Mouse (Mus musculus) thymus, postnatal 10 days (tissue): Measurements from ENCODE around the gene Tmcc3.

ENCODE experiments used
- DNase-seq, 2 experiments: peaks; one replicate each; pipeline ENCODE4 v3.0.0; 2021; ENCODE audit warnings: low spot score in 2 of 2

Gene Tmcc3

GRCm38 (mm10) chr10:94415950-94416844 lies 104.4 kb downstream of the Tmcc3 start:
- DNase-seq: no peak

- no peak for DNase-seq
Observed at GRCm38 (mm10) chr10:94417643-94418042, 105.9 kb downstream of the Tmcc3 start.

DNA sequence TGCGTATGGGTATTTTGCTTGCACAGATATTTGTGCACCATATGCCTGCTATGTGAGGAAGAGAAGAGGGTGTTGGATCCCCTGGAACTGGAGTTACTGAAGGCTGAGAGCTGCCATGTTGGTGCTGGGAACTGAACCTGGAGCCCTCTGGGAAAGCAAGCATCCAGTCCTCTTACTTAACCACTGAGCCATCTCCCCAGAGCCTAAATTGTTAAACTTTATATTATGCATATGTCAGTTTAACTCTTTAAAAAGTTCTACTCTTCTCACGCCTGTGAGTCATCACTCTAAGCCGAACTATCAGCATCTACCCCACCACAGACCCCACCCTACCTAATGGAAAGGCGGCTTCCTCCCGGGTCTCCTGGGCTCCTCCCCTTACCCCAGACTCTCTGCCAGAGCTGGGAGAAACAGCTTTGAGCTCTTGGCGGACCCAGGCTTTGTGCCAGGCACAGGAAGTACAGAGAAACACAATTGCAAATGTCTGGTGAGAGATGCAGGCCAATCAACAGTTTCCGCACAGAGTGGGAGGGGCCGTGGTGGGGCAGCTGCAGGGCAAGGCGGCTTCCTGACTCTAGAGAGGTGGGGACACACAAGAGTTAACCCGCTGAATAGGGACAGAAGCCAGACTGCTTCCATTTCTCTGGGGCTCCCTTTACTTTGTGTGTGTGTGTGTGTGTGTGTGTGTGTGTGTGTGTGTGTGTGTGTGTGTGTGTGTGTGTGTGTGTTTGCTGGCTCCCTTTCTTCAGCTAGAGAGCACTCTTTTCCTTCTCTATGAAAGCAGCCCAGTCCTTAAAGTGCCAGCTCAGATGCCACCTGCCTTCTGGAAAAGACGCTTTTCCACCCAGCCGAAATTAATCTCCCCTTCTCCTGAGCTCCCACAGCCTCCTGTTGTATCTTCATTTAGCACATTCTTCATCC lies 114.5 kb downstream of the Tmcc3 start:
- peak; percentile 88 to 92 for DNase-seq

GRCm38 (mm10) chr10:94426921-94427270 lies 115.1 kb downstream of the Tmcc3 start:
- no peak for DNase-seq

DNA sequence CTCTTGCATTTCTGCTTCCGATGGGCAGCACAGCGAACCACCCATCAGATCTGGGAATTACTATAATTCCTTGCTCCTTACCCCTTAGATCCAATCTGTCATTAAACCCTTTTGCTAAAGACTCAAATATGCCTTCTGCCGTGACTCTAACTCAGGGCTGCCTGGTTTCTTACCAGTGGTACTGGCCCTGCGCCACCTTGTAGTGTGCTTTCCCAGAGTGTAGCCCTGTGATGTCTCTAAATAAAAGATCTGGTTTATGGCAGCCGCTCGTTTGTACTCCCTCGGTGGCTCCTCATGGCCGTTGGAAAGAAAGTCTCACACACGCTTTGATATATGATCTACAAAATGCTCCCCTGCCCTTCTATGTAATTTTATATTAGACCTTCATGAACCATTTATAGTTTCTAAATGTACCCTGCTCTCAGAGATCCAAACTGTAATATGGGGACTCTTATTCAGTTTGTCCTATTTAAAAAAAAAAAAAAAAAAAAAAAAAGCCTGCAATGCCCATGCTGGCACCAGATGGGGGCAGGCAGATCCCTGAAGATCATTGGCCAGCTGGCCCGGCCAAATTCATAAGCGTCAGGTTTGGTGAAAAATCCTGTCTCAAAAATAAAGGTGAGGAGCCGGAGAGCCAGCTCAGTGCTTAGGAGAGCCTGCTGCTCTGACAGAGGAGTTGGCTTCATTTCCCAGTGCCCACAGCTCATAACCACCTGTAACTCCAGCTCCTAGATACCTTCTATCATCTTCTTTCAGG lies 116.6 kb downstream of the Tmcc3 start:
- no peak for DNase-seq

DNA sequence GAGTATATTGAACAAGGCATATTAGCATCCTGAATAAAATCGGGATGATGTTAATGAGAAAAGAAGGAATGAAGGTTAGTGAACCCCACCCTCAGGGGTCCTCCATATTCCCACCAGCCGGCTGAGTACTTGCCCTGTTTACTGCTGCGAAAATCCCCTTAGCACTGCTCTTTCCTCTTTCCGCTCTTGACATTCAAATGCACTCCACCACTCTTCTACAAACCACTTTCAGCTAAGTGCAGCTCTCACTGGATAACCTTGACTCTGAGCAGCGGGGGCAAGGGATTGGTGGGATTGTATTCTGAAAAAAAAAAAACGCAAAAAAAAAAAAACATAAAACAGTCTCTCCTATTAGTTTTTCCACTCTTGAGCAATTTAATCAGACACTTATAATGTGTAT lies 118.8 kb downstream of the Tmcc3 start:
- no peak for DNase-seq

GRCm38 (mm10) chr10:94432933-94433332 lies 121.2 kb downstream of the Tmcc3 start:
- DNase-seq: no peak

DNA sequence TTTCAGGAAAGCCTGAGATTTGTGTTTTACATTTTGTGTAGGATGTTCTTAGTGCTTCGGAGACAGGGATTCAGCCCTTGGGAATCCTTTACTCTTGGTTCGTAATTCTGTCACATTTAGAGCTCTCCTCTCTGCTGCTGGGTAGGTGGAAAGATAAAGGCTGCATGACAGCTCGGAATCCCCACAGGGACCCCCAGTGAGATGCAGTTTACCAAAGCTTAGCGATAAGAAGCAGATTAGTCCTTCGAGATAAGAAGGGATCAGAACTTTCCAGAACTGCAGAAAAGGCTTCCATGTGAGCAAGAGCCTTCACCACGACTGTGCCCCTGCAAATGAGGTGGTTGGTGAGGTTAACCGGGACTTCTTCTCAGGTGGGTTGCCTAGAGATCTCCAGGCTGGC lies 122.2 kb downstream of the Tmcc3 start:
- DNase-seq: no peak

- DNase-seq: no peak
Observed at GRCm38 (mm10) chr10:94442725-94443124, 131.0 kb downstream of the Tmcc3 start.

GRCm38 (mm10) chr10:94443453-94443852 lies 131.7 kb downstream of the Tmcc3 start:
- no peak for DNase-seq

DNA sequence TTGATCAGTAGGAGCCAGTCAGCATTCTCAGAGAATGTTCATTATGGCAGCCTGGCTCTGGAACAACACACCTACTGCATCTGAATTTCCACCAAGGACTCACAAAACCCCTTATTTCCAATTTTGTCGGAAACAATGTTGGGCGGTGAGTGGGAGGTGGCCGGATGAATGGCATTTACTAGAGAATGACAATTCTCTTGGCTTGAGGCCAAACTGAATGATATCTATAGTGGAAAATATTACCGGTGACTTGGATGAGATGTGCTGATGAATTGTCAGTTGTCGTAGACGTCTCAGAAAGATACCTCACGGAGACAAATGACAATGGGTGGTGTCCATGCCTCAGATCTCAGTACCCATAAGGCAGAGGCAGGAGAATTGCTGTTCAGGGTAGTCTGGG lies 133.4 kb downstream of the Tmcc3 start:
- no peak for DNase-seq

DNA sequence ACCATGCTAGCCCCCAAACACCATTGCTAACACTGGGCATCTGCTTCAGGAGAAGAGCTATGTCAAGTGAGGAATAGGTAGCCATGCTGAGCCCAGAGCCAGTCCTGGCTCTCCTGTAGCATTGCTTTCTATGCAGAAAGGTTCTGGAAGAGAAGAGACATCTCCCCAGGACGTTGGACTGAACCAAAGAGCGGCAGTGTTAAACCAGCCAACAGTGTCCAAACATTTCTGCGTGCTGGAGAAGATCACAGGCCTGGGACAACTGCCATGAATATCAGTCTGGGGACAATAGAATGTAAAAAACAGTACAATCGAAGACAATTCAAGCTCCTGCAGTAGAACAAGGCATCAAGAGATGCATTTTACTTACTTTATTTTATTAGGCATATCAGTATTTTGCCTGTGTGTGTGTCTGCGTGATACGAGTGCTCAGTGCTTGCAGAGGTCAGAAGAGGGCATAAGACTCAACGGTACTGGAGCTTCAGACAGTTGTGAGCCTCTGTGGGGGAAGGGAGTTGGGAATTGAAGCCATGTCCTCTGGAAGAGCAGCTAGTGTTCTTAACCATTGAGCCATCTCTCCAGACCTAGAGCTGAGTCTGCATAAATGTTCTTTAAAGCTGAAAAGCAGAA lies 134.7 kb downstream of the Tmcc3 start:
- no peak for DNase-seq

GRCm38 (mm10) chr10:94449676-94450075 lies 137.9 kb downstream of the Tmcc3 start:
- DNase-seq: no peak

- no peak for DNase-seq
Observed at GRCm38 (mm10) chr10:94450781-94451180, 139.0 kb downstream of the Tmcc3 start.

- no peak for DNase-seq
Observed at GRCm38 (mm10) chr10:94457454-94457853, 145.7 kb downstream of the Tmcc3 start.

- no peak for DNase-seq
Observed at GRCm38 (mm10) chr10:94458690-94459089, 146.9 kb downstream of the Tmcc3 start.

GRCm38 (mm10) chr10:94461378-94461777 lies 149.6 kb downstream of the Tmcc3 start:
- DNase-seq: peak in 1 of 2 experiments; percentile 36

DNA sequence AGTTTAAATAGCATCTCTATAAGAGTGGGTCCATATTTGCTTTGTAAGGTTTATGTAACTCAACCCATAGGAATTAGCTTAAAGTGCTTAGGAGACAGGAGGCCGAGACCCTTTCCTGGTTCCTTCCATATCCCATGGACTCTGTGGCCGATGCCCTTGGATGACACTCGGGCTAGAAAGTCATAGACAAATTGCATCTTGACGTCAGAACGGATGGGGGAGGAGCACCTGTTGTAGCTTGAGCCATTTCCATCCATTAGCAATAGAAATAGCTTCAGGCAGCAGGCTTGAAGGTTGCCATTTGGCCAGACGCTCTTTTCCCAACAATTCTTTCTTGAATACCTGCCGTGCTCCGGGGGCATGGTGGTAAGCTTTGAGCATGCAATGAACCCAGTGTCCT lies 150.1 kb downstream of the Tmcc3 start:
- DNase-seq: no peak

DNA sequence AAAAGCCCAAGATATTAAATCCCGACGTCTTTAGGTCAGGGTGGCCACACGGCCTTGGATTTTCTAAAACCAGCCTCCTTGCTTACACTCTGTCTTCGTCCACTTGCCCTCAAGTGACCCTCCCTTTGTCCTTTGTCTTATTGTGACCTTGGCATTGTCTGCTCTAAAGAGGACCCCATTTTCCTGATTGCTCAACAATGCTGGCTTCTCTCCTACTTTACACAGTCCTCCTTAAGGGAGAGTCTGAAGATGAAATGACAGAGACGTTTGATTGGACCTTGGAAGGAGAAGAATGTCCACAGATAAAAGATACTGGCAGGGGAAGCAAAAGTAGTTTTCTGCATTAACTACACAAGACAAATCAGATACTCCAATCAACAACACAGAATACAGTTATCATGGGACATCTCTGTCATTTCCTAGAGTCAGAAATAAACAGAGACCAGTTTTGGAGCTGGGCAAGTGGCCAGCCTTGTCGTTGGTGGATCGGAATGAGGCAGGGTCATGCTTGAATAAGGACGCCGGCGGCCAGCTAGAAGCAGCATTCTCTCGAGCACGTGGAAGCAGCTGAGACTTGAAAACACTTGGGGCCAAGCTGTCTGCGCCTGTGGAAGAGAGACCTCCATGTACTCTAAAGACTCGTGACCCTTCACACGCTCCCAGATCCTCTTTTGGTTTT lies 150.8 kb downstream of the Tmcc3 start:
- DNase-seq: no peak

DNA sequence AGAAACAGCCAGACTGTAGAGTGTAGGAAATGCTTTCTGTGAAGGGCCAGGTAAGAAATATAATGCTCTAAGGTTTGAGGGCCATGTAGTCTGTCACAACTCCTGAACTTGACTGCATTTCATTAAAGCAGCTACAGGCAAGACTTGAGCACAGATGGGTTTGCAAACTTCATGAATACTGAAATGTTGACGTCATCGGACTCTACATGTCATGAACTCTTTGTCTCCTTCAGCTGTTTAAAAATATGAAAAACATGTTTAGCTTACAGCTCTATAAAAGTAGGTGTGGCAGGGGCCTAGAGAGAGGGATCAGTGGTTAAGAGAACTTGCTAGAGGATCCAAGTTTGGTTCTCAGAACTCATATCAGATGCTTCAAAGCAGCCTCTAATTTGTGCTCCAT lies 151.7 kb downstream of the Tmcc3 start:
- no peak for DNase-seq

DNA sequence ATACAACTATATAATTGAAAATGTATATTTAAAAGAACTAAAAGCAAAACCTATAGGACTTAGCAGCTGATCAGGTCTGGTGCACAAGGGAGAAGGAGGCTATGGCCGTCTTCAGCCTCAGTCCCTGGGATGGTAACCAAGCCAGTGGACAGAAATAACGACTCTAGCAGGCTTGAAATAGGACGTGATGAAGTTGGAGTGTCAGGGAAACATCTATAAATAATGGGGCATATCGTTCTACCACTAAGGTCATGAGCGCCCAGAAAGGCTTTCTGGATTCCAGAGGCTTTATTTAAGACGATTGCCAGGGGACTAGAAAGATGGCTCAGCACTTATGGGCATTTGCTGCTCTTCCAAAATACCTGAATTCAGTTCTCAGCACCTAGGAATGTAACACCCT lies 153.9 kb downstream of the Tmcc3 start:
- no peak for DNase-seq
